Mouse (Mus musculus) stomach, postnatal 0 days (tissue): ENCODE data around the gene Perm1. TPM values are rescaled to one million over a fixed set of nuclear protein-coding genes. Genes with fewer than 3 reads are reported as not detected.

ENCODE experiments used
- ATAC-seq: fragments of 200-750 bp; cut with Nextera tagmentation; 2 replicates; pipeline ENCODE4 v1.8.0; 2017; ENCODE audit not compliant: low FRiP score, low TSS enrichment
- DNase-seq: peaks from one replicate; pipeline ENCODE4 v3.0.0-alpha.2; 2016; ENCODE audit warnings: low spot score
- H3K27ac ChIP-seq: fragments of 300-500 bp; sonication (generic); replicated peaks from 2 replicates; pipeline ENCODE4 v1.5.1; 2014; ENCODE audit warnings: mild to moderate bottlenecking, control low read depth
- H3K27me3 ChIP-seq: fragments of 300-500 bp; sonication (generic); 2 replicates; pipeline ENCODE4 v1.6.1; 2014; ENCODE audit warnings: low read length; ENCODE audit not compliant: control insufficient read depth, insufficient read depth
- H3K36me3 ChIP-seq: fragments of 300-500 bp; sonication (generic); 2 replicates; pipeline ENCODE4 v1.6.1; 2014; ENCODE audit warnings: low read length, mixed read lengths; ENCODE audit not compliant: control insufficient read depth, insufficient read depth
- H3K4me1 ChIP-seq: fragments of 300-500 bp; sonication (generic); replicated peaks from 2 replicates; pipeline ENCODE4 v1.6.1; 2014; ENCODE audit warnings: antibody characterized with exemption; ENCODE audit not compliant: control insufficient read depth, insufficient read depth
- H3K4me2 ChIP-seq: fragments of 300-500 bp; sonication (generic); replicated peaks from 2 replicates; pipeline ENCODE4 v1.6.1; 2014; ENCODE audit warnings: low read depth, mild to moderate bottlenecking, control low read depth, moderate library complexity
- H3K4me3 ChIP-seq: fragments of 300-500 bp; sonication (generic); 2 replicates; pipeline ENCODE4 v1.5.1; 2014; ENCODE audit warnings: low read depth, low read length, control low read depth
- H3K9ac ChIP-seq: fragments of 300-500 bp; sonication (generic); 2 replicates; pipeline ENCODE4 v1.6.1; 2014; ENCODE audit warnings: mild to moderate bottlenecking, low read length, control low read depth, mixed read lengths
- H3K9me3 ChIP-seq: fragments of 300-500 bp; sonication (generic); 2 replicates; pipeline ENCODE4 v1.6.1; 2016; ENCODE audit warnings: low read length; ENCODE audit not compliant: control insufficient read depth
- CTCF ChIP-seq: IDR thresholded peaks from 2 replicates; pipeline ENCODE4 v1.5.1; 2016; ENCODE audit warnings: antibody characterized with exemption, low read depth, mild to moderate bottlenecking, moderate library complexity
- EP300 ChIP-seq: optimal IDR thresholded peaks from 2 replicates; pipeline ENCODE3; 2016; ENCODE audit warnings: antibody characterized with exemption
- WGBS: fragments of 180-500 bp; shearing (Covaris S2); extraction: QIAGEN DNeasy Blood & Tissue Kit; methylation state at CpG from one replicate; pipeline ENCODE4 v1.1.7; 2014; 5-methylcytosine and 5-hydroxymethylcytosine counted together
- polyA plus RNA-seq: library from polyadenylated mRNA; unstranded; fragments of >200 nt; fragmentation: Nextera tagmentation; extraction: Ambion mirVana; gene quantifications from 2 replicates; pipeline ENCODE4 v1.2.1, GENCODE M21; 2015

Perm1 gene
- polyA plus RNA-seq, 1 experiment from 2014 or later = 4.0 TPM

DNA sequence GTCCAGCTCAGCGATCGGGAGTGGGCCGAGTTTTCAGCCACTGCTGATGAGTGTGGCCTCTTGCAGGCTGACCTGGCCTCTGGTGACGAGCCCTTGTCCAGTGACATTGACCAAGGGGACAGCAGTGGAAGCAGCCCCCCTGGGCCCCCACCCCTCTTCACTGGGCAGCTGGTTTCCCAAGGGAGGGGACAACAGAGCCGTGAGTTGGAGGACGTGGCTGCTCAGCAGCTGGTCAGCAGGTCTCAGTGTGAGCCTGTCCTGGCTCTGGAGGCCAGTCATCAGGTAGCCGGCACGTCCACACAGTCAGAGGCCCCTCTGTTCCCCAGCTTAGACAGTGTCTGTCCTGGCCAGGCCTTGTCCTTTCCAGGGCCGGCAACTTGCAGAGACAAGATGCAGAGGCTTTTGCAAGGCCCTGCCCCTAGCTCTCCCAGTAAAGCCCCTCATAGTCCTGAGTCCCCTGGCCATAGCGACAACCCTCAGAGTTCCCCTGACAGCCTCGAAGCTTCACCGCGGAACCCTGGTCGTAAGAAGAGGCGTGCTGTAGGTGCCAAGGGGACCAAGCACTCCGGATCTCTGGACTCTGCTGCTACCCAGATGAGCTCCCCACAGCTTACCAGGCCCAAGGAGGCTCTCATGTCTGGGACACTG lies 1.5 kb downstream of the Perm1 start:
- no peak overlapping the region for H3K4me3 ChIP-seq
- 79% methylated on average over 16 of the region's 16 CpGs for WGBS
- DNase-seq (no peak), ATAC-seq (no peak)
- H3K9ac ChIP-seq = no peak overlapping the region
- no peaks in the 10 kb centered on the region for H3K36me3 ChIP-seq
- H3K4me2 ChIP-seq = no peak overlapping the region
- no peaks in the 10 kb centered on the region for H3K4me1 ChIP-seq
- H3K27ac ChIP-seq = 0 out of 2 replicates have a peak overlapping the region, but pooled peaks have one; percentile 30
- TF ChIP-seq CTCF (no peak), EP300 (no peak)
- H3K9me3 ChIP-seq = no peaks in the 10 kb centered on the region
- H3K27me3 ChIP-seq = no peaks in the 10 kb centered on the region

DNA sequence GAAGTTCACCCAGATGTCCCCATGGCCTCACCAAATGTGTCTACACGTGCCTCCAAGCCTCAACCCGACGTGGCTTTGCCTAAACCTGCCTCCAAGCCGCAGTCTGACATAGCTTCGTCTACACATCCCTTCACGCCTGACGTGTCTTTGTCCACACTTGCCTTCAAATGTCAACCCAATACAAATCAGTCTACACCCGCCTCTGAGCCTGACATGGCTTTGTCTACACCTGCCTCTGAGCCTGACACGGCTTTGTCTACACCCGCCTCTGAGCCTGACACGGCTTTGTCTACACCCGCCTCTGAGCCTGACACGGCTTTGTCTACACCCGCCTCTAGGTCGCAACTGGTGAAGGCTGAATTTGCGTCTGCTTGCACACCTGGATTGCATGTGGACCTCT lies 2.2 kb downstream of the Perm1 start:
- H3K27me3 ChIP-seq = no peaks in the 10 kb centered on the region
- DNase-seq = no peak
- H3K4me1 ChIP-seq = no peaks in the 10 kb centered on the region
- no peak overlapping the region for H3K4me2 ChIP-seq
- H3K9me3 ChIP-seq = no peaks in the 10 kb centered on the region
- WGBS = 53% methylated on average over 16 of the region's 16 CpGs
- no peak overlapping the region for H3K9ac ChIP-seq
- no peak overlapping the region; the same call in 1 of the 2 replicates for H3K27ac ChIP-seq
- no peaks in the 10 kb centered on the region for H3K36me3 ChIP-seq
- peak; percentile 8; the same call in 1 of the 2 replicates for ATAC-seq
- H3K4me3 ChIP-seq = no peak overlapping the region
- TF ChIP-seq EP300 (no peak), CTCF (no peak)

DNA sequence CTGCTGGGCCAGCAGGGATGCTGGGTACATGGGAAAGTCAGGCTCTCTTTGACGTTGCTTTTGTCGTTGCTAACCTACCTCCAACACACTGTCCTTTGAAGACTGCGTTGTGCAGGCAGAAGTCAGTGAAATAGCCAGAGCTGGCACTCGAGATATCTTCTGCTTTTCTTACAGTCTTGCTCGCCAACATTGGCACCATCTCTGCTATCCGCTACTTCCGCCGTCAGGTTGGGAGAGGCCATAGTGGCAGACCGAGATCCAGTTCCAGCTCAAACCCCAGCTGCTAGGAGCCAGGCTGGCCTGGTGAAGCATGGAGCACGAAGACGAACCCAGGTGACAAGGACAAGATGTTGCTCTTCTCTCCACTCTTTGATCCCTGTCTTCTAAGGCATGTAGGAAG lies 4.3 kb downstream of the Perm1 start:
- no peak overlapping the region for H3K9ac ChIP-seq
- TF ChIP-seq EP300 (no peak), CTCF (no peak)
- no peak for ATAC-seq
- H3K4me1 ChIP-seq = no peaks in the 10 kb centered on the region
- no peak overlapping the region for H3K27ac ChIP-seq
- DNase-seq = no peak
- WGBS = 92% methylated on average over 11 of the region's 11 CpGs
- no peaks in the 10 kb centered on the region for H3K27me3 ChIP-seq
- no peaks in the 10 kb centered on the region for H3K36me3 ChIP-seq
- H3K4me3 ChIP-seq = no peak overlapping the region
- H3K4me2 ChIP-seq = no peak overlapping the region
- H3K9me3 ChIP-seq = no peaks in the 10 kb centered on the region

DNA sequence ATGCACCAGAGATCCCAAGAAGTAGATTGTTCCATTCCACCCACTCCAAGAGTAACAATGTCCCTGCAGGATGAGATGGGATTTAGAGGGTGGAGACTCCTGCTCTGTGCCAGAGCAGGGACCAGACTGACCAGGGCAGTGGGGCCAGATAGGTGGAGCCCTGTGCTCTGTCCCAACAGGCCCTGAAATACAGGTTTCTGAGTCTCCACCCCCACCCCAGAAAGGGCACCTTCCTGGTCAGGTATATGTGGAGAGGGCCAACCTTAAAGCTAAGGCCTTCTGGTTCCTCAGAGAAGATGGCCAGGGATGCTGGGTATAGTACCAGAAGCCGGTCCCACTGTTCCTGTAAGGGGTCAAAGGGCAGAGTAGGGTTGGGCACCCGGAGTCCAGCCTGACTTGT lies 8.6 kb downstream of the Perm1 start:
- Histone ChIP-seq H3K4me1 (peaks cover 4% of the 10 kb centered on the region), H3K4me2 (no peak overlapping the region), H3K27me3 (no peaks in the 10 kb centered on the region), H3K36me3 (no peaks in the 10 kb centered on the region), H3K27ac (no peak overlapping the region), H3K9ac (no peak overlapping the region), H3K9me3 (no peaks in the 10 kb centered on the region), H3K4me3 (no peak overlapping the region)
- ATAC-seq (no peak), DNase-seq (no peak)
- 76% methylated on average over 2 of the region's 2 CpGs for WGBS
- TF ChIP-seq EP300 (no peak), CTCF (no peak)

DNA sequence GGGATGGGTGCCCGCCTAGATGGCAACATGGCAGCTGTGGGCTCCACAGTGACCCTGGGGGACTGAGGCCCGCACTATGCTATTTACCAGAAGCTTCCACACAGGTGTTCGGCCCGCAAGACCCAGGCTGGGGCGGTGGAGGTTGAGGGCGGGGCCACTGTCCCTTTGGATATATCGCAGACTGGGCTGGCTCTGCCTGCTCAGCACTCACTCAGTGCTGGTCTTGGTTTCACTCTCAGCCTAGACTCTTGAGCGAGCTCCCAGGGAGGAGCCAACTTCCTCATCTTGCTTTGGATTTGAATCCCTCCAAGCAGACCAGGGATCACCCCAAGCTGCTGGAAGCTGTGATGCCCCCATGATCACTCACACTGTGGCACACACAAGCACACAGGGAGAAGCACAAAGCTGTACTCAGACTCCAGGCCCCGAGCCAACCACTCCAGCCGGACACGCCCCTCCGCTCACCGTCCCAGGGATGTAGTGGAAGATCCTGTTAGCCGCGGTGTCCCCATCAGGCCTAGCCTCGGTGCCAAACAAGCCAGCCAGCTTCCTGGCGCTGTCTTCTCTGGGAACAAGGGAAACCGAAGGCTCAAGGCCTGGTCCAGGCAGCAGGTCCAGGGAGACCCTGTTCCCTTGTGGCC lies 12.2 kb downstream of the Perm1 start:
- ATAC-seq (peak; percentile 43), DNase-seq (peak; percentile 57)
- H3K27ac ChIP-seq = peak overlapping the region; percentile 81
- 26% methylated on average over 18 of the region's 18 CpGs for WGBS
- peak overlapping the region; percentile 51 for H3K4me2 ChIP-seq
- H3K36me3 ChIP-seq = peaks cover 11% of the 10 kb centered on the region
- peak overlapping the region; percentile 53 for H3K9ac ChIP-seq
- peak overlapping the region; percentile 36 for H3K4me3 ChIP-seq
- peaks cover 4% of the 10 kb centered on the region for H3K4me1 ChIP-seq
- no peaks in the 10 kb centered on the region for H3K27me3 ChIP-seq
- no peak for TF ChIP-seq CTCF
- no peaks in the 10 kb centered on the region for H3K9me3 ChIP-seq

DNA sequence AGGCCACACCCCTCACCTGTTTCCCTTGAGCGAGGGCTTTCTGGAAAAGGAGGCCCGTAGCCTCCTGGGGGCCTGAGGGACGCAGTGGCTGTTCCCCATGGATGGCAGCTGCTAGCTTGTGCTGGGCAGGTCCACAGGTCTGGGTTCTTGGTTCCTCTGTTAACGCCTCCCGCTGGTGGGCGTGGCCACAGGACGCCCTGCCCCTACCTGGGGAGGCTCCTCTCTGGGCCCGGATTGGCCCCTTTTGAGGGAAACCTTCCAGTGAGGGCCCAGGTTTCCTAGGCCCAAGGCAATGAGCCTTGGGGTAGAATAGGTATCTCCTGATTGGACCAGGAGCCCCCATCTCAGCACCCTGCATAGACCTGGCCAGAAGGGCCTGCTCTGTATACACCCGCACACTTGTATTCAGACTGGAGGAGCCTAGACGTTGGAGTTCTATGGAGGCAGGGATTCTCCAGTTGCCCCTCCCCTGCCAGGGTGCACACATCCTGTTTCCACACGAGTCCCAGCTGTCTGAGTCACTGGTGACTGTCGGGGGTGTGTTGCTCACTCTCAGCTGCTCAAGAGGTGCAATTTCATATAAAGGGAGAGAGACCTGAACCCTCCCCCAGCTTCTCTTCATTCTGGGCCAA lies 12.8 kb downstream of the Perm1 start:
- DNase-seq (peak; percentile 70), ATAC-seq (peak; percentile 69)
- peak overlapping the region; percentile 36 for H3K4me3 ChIP-seq
- peaks cover 4% of the 10 kb centered on the region for H3K4me1 ChIP-seq
- peak overlapping the region; percentile 81 for H3K27ac ChIP-seq
- peak overlapping the region; percentile 53 for H3K9ac ChIP-seq
- 22% methylated on average over 12 of the region's 12 CpGs for WGBS
- H3K4me2 ChIP-seq = peak overlapping the region; percentile 51
- TF ChIP-seq EP300 = no peak
- H3K27me3 ChIP-seq = no peaks in the 10 kb centered on the region
- H3K36me3 ChIP-seq = peaks cover 14% of the 10 kb centered on the region
- H3K9me3 ChIP-seq = no peaks in the 10 kb centered on the region
